Mouse (Mus musculus) hindbrain, postnatal 0 days (tissue): ENCODE data around the gene Sorbs1. TPM values are rescaled to one million over a fixed set of nuclear protein-coding genes. Genes with fewer than 3 reads are reported as not detected.

Experiments used
- ATAC-seq: fragments of 200-750 bp; cut with Nextera tagmentation; 2 replicates; pipeline ENCODE4 v1.8.0; 2017; ENCODE audit warnings: mild to moderate bottlenecking, moderate TSS enrichment, moderate library complexity
- DNase-seq: peaks from one replicate; pipeline ENCODE4 v3.0.0-alpha.2; 2015; ENCODE audit warnings: low spot score
- H3K27ac ChIP-seq: fragments of 300-500 bp; sonication (generic); 2 replicates; pipeline ENCODE4 v1.5.1; 2014; ENCODE audit warnings: mild to moderate bottlenecking
- H3K27me3 ChIP-seq: fragments of 300-500 bp; sonication (generic); 2 replicates; pipeline ENCODE4 v1.6.1; 2014; ENCODE audit warnings: low read length, mixed read lengths; ENCODE audit not compliant: insufficient read depth
- H3K36me3 ChIP-seq: fragments of 300-500 bp; sonication (generic); 2 replicates; pipeline ENCODE4 v1.6.1; 2014; ENCODE audit warnings: low read length, mixed read lengths; ENCODE audit not compliant: insufficient read depth
- H3K4me1 ChIP-seq: fragments of 300-500 bp; sonication (generic); 2 replicates; pipeline ENCODE4 v1.6.1; 2014; ENCODE audit warnings: antibody characterized with exemption, low read length, mixed read lengths; ENCODE audit not compliant: insufficient read depth
- H3K4me2 ChIP-seq: fragments of 300-500 bp; sonication (generic); 2 replicates; pipeline ENCODE4 v1.6.1; 2014; ENCODE audit warnings: low read depth, mild to moderate bottlenecking, low read length, moderate library complexity, mixed read lengths
- H3K4me3 ChIP-seq: fragments of 300-500 bp; sonication (generic); 2 replicates; pipeline ENCODE4 v1.5.1; 2014; ENCODE audit warnings: low read length
- H3K9ac ChIP-seq: fragments of 300-500 bp; sonication (generic); replicated peaks from 2 replicates; pipeline ENCODE4 v1.6.1; 2014; ENCODE audit warnings: mild to moderate bottlenecking, low read length, moderate library complexity, mixed read lengths
- H3K9me3 ChIP-seq: fragments of 300-500 bp; sonication (generic); 2 replicates; pipeline ENCODE4 v1.6.1; 2016; ENCODE audit warnings: low read length, mixed read lengths
- CTCF ChIP-seq: IDR thresholded peaks from 2 replicates; pipeline ENCODE4 v1.5.1; 2016; ENCODE audit warnings: antibody characterized with exemption, control low read depth, low read depth
- WGBS: fragments of 180-500 bp; shearing (Covaris S2); extraction: QIAGEN DNeasy Blood & Tissue Kit; methylation state at CpG from one replicate; pipeline ENCODE4 v1.1.7; 2014; 5-methylcytosine and 5-hydroxymethylcytosine counted together
- polyA plus RNA-seq: library from polyadenylated mRNA; unstranded; fragments of >200 nt; fragmentation: Nextera tagmentation; extraction: Ambion mirVana; gene quantifications from 2 replicates; pipeline ENCODE4 v1.2.1, GENCODE M21; 2015
- total RNA-seq: library from RNA; depleted of rRNA; stranded (reverse); fragments of >200 nt; gene quantifications from 2 replicates; pipeline ENCODE4 v1.2.3, GENCODE M21; 2014

Gene Sorbs1
- total and polyA plus RNA-seq, 2 experiments from 2014 or later = 52.4 to 70.4 TPM

DNA sequence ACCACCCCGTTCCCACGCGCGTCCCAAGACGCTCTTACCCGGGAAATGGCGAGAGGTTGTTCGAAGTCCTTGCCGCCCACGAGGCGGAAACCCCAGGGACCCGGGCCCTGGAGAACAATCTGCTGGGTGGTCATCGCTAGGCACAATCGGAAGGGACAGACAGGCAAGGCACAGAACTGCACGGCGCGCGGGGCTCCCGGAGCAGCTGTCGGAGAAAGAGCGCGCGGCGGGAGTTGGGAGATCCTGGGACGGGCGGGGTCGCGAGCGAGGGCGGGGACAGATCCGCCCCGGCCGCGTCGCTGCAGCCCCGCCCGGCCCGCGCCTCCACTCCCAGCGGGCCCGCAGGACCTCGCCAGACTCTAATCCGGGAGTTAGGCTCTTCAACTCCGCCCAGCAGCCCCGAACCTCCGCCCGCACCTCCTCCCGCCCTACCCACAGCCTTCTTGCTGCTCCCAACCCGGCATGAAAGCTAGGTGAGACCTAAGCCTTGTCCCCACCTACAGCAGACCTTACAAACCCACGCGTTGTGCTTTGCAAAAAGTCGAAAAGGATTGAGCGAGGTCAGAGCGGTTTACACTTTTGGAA, 242.2 kb downstream of the Sorbs1 start, which contains the start of gene Pdlim1:
TSS of gene Pdlim1 (minus strand) at position 535 of the 585 bp plus-strand sequence.
- ATAC-seq (peak; percentile 77), DNase-seq (peak; percentile 56)
- H3K4me1 ChIP-seq = no peaks in the 10 kb centered on the region; the same call in 1 of the 2 replicates
- peaks cover 29% of the 10 kb centered on the region for H3K27me3 ChIP-seq
- under 1% methylated on average over 47 of the region's 54 CpGs for WGBS
- TF ChIP-seq CTCF = no peak
- H3K4me3 ChIP-seq = peak within 1 kb of the TSS; percentile 56
- H3K27ac ChIP-seq = no peak within 1 kb of the TSS
- H3K4me2 ChIP-seq = peak within 1 kb of the TSS; percentile 95
- no peaks in the 10 kb centered on the region for H3K9me3 ChIP-seq
- no peaks in the 10 kb centered on the region for H3K36me3 ChIP-seq
- peak within 1 kb of the TSS; percentile 47 for H3K9ac ChIP-seq

DNA sequence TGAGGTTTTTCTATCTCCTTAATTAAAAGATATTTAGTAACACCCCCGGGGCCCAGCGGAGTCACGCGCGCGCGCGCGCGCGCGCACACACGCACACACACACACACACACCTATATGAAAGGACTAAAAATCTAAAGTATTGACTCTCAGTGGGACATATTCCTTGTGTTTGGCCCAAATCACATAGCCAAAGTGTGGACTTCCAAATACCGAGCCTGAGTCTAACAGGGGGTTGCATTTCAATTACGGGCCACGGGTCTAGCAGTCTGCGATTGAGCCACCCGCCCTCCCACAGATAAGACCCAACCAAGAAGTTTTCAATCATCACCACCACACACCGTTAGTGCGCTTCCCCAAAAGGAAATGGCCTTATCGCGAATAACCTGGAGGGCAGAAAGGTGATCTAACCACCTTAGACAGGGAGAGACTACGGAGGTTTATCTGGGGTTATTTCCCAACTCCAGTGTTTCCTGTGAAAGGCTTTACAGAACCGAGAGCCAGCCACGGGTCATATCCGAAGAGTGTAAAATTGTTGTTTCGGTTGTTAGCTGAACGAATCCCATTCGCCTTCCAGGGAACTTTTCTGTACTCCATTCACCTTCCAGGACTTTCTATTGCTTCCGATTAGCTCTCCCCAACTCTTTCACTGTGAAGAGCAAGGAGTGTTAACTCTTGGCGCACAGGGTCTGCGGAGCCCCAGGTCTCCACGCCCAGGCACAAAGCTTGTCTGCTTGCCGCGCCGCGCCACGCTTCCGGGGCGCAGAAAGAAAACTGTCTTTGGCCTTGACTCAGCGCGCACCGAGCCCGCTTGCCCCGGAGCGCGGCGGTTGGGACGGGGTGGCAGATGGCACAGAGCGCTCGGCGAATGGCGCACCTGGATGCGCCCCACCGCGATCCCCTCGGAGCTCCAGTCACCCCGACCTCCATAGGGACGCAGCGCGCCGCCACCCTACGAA, 242.9 kb downstream of the Sorbs1 start:
- DNase-seq (no peak), ATAC-seq (peak; percentile 46)
- Histone ChIP-seq H3K4me3 (peak overlapping the region; percentile 56), H3K36me3 (no peaks in the 10 kb centered on the region), H3K4me1 (no peaks in the 10 kb centered on the region; the same call in 1 of the 2 replicates), H3K9ac (peak overlapping the region; percentile 47), H3K4me2 (peak overlapping the region; percentile 95), H3K27ac (no peak overlapping the region), H3K9me3 (no peaks in the 10 kb centered on the region), H3K27me3 (peaks cover 29% of the 10 kb centered on the region)
- WGBS = 8% methylated on average over 63 of the region's 63 CpGs
- TF ChIP-seq CTCF = no peak

- Histone ChIP-seq H3K4me3 (no peak overlapping the region), H3K4me2 (no peak overlapping the region), H3K27me3 (peaks cover 29% of the 10 kb centered on the region), H3K9ac (no peak overlapping the region), H3K9me3 (no peaks in the 10 kb centered on the region), H3K27ac (no peak overlapping the region), H3K36me3 (no peaks in the 10 kb centered on the region), H3K4me1 (no peaks in the 10 kb centered on the region; the same call in 1 of the 2 replicates)
- DNase-seq (no peak), ATAC-seq (no peak)
- no peak for TF ChIP-seq CTCF
- WGBS = 56% methylated on average over 5 of the region's 5 CpGs
Measured at GRCm38 (mm10) chr19:40269526-40269925, 244.1 kb downstream of the Sorbs1 start.

DNA sequence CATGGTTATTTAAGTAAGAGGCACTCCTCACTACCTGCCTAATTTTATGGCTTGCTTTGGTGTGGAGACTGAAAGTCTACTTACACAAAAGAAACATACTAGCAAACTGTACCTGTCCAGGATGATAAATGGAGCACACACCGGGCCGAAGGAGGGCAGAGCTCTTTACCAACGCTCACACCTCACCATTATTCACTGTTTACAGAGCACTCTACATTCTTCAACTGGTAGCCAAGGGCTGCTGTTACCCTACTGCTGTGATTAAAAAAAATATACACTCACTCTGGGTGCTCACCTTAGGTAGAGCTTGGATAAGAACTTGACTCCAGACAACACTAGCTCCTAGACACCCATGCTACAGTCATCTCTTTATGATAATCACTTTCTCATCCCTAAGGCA, 245.1 kb downstream of the Sorbs1 start:
- DNase-seq (no peak), ATAC-seq (no peak)
- WGBS = 85% methylated on average over 3 of the region's 3 CpGs
- no peak overlapping the region for H3K9ac ChIP-seq
- no peak for TF ChIP-seq CTCF
- H3K27me3 ChIP-seq = peaks cover 29% of the 10 kb centered on the region
- no peaks in the 10 kb centered on the region; the same call in 1 of the 2 replicates for H3K4me1 ChIP-seq
- no peak overlapping the region for H3K4me2 ChIP-seq
- no peak overlapping the region for H3K4me3 ChIP-seq
- H3K9me3 ChIP-seq = no peaks in the 10 kb centered on the region
- no peaks in the 10 kb centered on the region for H3K36me3 ChIP-seq
- H3K27ac ChIP-seq = no peak overlapping the region

DNA sequence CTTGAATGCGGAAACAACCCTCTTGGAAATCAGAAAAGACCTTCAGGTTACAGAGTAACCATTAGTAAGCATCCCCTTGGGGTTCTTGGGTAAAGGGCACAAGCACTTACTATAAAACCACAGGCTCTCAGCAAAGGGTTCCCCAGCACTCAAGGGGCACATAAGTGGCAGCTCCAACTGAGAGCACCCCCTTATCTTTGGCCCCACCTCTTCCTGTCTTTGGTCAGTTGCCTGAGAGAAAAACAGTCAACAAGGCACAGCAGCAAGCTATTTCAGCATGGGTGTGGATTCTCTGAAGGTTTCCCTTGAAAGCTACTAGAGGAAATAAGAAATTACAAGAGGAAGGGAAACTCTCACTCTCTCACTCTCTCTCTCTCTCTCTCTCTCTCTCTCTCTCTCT, 246.2 kb downstream of the Sorbs1 start:
- H3K27ac ChIP-seq = no peak overlapping the region
- H3K4me2 ChIP-seq = no peak overlapping the region
- ATAC-seq = no peak
- no peak overlapping the region for H3K4me3 ChIP-seq
- no peak for DNase-seq
- TF ChIP-seq CTCF = no peak
- H3K4me1 ChIP-seq = no peaks in the 10 kb centered on the region; the same call in 1 of the 2 replicates
- H3K27me3 ChIP-seq = peaks cover 21% of the 10 kb centered on the region
- 88% methylated on average over 1 of the region's 1 CpGs for WGBS
- H3K36me3 ChIP-seq = no peaks in the 10 kb centered on the region
- H3K9me3 ChIP-seq = no peaks in the 10 kb centered on the region
- H3K9ac ChIP-seq = no peak overlapping the region

- H3K9ac ChIP-seq = no peak overlapping the region
- no peak overlapping the region for H3K4me2 ChIP-seq
- H3K4me1 ChIP-seq = no peaks in the 10 kb centered on the region
- no peak for ATAC-seq
- no peak overlapping the region for H3K27ac ChIP-seq
- no peaks in the 10 kb centered on the region for H3K27me3 ChIP-seq
- no peak for TF ChIP-seq CTCF
- no peak for DNase-seq
- no peaks in the 10 kb centered on the region for H3K36me3 ChIP-seq
- H3K9me3 ChIP-seq = no peaks in the 10 kb centered on the region
- no peak overlapping the region for H3K4me3 ChIP-seq
- WGBS = 94% methylated on average over 1 of the region's 1 CpGs
Measured at GRCm38 (mm10) chr19:40259485-40259884, 254.1 kb downstream of the Sorbs1 start.
